23 mouse cellular contexts compared by ENCODE assay signal in genomic region chr9:97173230-97173951, GRCm38 (mm10).
DNase-seq lines count a peak whose midpoint lies in the region; ATAC-seq and TF ChIP-seq lines count a peak whose summit lies in the region.
"Had no signal": no experiment of that assay in that cellular context is flagged by ENCODE, and none has a peak within 500 bp of the region (broad histone marks: within the 10 kb centered on the region; RNA-seq: fewer than 3 reads in every experiment).

No protein-coding gene starts in this region.

- TF ChIP-seq RAD21 in CH12.LX (IDR thresholded peaks at IDR 0.05; ENCODE audit: low read depth, low read length), result no peak

- no peaks in the 10 kb centered on the region for H3K27me3 ChIP-seq in limb, embryonic 11.5 days (ENCODE audit: control insufficient read depth, insufficient read depth, low read length)
- no peaks in the 10 kb centered on the region for H3K27me3 ChIP-seq in limb, embryonic 10.5 days (ENCODE audit: low read depth, poor library complexity, severe bottlenecking)
- H3K27me3 ChIP-seq in CH12.LX (replicated peaks), result no peaks in the 10 kb centered on the region
- H3K27me3 ChIP-seq: embryonic facial prominence, embryonic 12.5 days; forebrain, embryonic 13.5 days; forebrain, embryonic 15.5 days; Patski had no signal

- no peak overlapping the region for H3K27ac ChIP-seq in limb, embryonic 11.5 days (replicated peaks; ENCODE audit: low read depth, low read length)
- H3K27ac ChIP-seq in limb, embryonic 10.5 days, result no peak overlapping the region
- no peak overlapping the region for H3K27ac ChIP-seq in CH12.LX (ENCODE audit: insufficient read depth, low read depth)
- H3K27ac ChIP-seq: embryonic facial prominence, embryonic 10.5 days; embryonic facial prominence, embryonic 12.5 days; forebrain, embryonic 13.5 days; forebrain, embryonic 15.5 days had no signal

- TF ChIP-seq CTCF in CH12.LX (conservative IDR thresholded peaks at IDR 0.05 in 1 of 2, IDR thresholded peaks at IDR 0.05 in 1 of 2; ENCODE audit: low read depth in 2 of 2, low read length in 2 of 2), result no peak

- TF ChIP-seq EP300 in CH12.LX (IDR thresholded peaks at IDR 0.05; ENCODE audit: low read length), result no peak

- no peaks in the 10 kb centered on the region for H3K9me3 ChIP-seq in limb, embryonic 11.5 days (ENCODE audit: control insufficient read depth, low read length)
- no peaks in the 10 kb centered on the region for H3K9me3 ChIP-seq in limb, embryonic 10.5 days (replicated peaks)
- no peaks in the 10 kb centered on the region for H3K9me3 ChIP-seq in CH12.LX (replicated peaks; ENCODE audit: low read length)
- H3K9me3 ChIP-seq: embryonic facial prominence, embryonic 10.5 days; embryonic facial prominence, embryonic 12.5 days; forebrain, embryonic 13.5 days; forebrain, embryonic 15.5 days had no signal

- H3K4me2 ChIP-seq in limb, embryonic 11.5 days (ENCODE audit: low read depth, severe bottlenecking), result no peak overlapping the region
- H3K4me2 ChIP-seq in CH12.LX (ENCODE audit: insufficient read depth, low read depth, poor library complexity, severe bottlenecking), result no peak overlapping the region
- H3K4me2 ChIP-seq: embryonic facial prominence, embryonic 12.5 days; forebrain, embryonic 13.5 days; forebrain, embryonic 15.5 days had no signal

- dilution Hi-C loops in CH12.LX (cut with MboI; ENCODE audit: extremely low pct_ligation_motif_present, extremely low pct_unique_long_range_greater_than_20kb, low sequenced_read_pairs), result no loop called here

- ATAC-seq in limb, embryonic 11.5 days (ENCODE audit: insufficient number of reproducible peaks, low FRiP score, low TSS enrichment, low read depth), result peak; percentile 21; the same call in 1 of the 2 replicates
- peak; percentile 28 for ATAC-seq in activated CD4-positive, CD25-positive, alpha-beta regulatory T cell, adult 4 months
- ATAC-seq: CD4-positive, CD25-positive, alpha-beta regulatory T cell, adult 4 months; forebrain, embryonic 13.5 days; forebrain, embryonic 15.5 days; forebrain, postnatal 0 days; Patski had no signal

- in situ Hi-C loops in CH12.LX (cut with MboI; ENCODE audit: low pct_ligation_motif_present, low pct_unique_long_range_greater_than_20kb, low sequenced_read_pairs), result no loop called here

- TF ChIP-seq POLR2A in CH12.LX (IDR thresholded peaks at IDR 0.05; ENCODE audit: low read depth, low read length), result no peak

- H3K4me3 ChIP-seq in limb, embryonic 11.5 days (ENCODE audit: low read depth, low read length), result no peak overlapping the region
- H3K4me3 ChIP-seq in limb, embryonic 10.5 days, result no peak overlapping the region
- no peak overlapping the region for H3K4me3 ChIP-seq in CH12.LX (replicated peaks in 1 of 3; ENCODE audit: low read depth in 2 of 3, low read length in 2 of 3, poor library complexity in 1 of 3)
- H3K4me3 ChIP-seq: embryonic facial prominence, embryonic 10.5 days; embryonic facial prominence, embryonic 12.5 days; forebrain, embryonic 13.5 days; forebrain, embryonic 15.5 days had no signal

- H3K9ac ChIP-seq in limb, embryonic 11.5 days (ENCODE audit: low read length), result no peak overlapping the region
- no peak overlapping the region for H3K9ac ChIP-seq in CH12.LX (ENCODE audit: insufficient read depth, low read depth)
- H3K9ac ChIP-seq: embryonic facial prominence, embryonic 12.5 days; forebrain, embryonic 13.5 days; forebrain, embryonic 15.5 days; forebrain, postnatal 0 days had no signal

- DNase-seq in limb, embryonic 11.5 days (ENCODE audit: low spot score), result no peak
- no peak for DNase-seq in limb, embryonic 10.5 days (ENCODE audit: low spot score)
- DNase-seq in 416B (ENCODE audit: low read depth) (peak; percentile 16), CH12.LX (ENCODE audit: extremely low read depth) (no peak)
- DNase-seq in kidney, postnatal 14 days, result no peak
- DNase-seq in adrenal gland, adult (ENCODE audit: inconsistent age in 2 of 2, low spot score in 1 of 2), result no peak
- DNase-seq: adrenal gland, adult 8-10 months; adrenal gland, postnatal 14 days; adrenal gland, postnatal 36 days; B cell, adult 2 months; cerebellum, adult 11-12 months; cerebellum, adult 2 months; cerebellum, adult 9-10 months; cerebellum, postnatal 10 days; cerebellum, postnatal 25 days; forebrain, postnatal 0 days had no signal

- 74% methylated on average over 5 of the region's 5 CpGs for WGBS in limb, embryonic 11.5 days
- 82% methylated on average over 5 of the region's 5 CpGs for WGBS in limb, embryonic 10.5 days

- no peaks in the 10 kb centered on the region for H3K36me3 ChIP-seq in limb, embryonic 11.5 days (ENCODE audit: control insufficient read depth, insufficient read depth, low read length)
- H3K36me3 ChIP-seq in limb, embryonic 10.5 days, result no peaks in the 10 kb centered on the region
- H3K36me3 ChIP-seq in CH12.LX (replicated peaks in 1 of 2; ENCODE audit: control insufficient read depth in 1 of 2, insufficient read depth in 1 of 2, low read length in 1 of 2), result no peaks in the 10 kb centered on the region
- H3K36me3 ChIP-seq: embryonic facial prominence, embryonic 10.5 days; embryonic facial prominence, embryonic 12.5 days; forebrain, embryonic 15.5 days had no signal

- H3K79me2 ChIP-seq in CH12.LX (replicated peaks; ENCODE audit: control insufficient read depth, extremely low read depth, insufficient read depth, poor library complexity, severe bottlenecking), result no peaks in the 10 kb centered on the region

- no peaks in the 10 kb centered on the region for H3K4me1 ChIP-seq in limb, embryonic 11.5 days (ENCODE audit: control insufficient read depth, insufficient read depth, low read length)
- no peaks in the 10 kb centered on the region for H3K4me1 ChIP-seq in limb, embryonic 10.5 days
- H3K4me1 ChIP-seq in CH12.LX (ENCODE audit: control insufficient read depth in 1 of 2, insufficient read depth in 2 of 2), result no peaks in the 10 kb centered on the region; a peak in 1 of 4 replicates
- H3K4me1 ChIP-seq: embryonic facial prominence, embryonic 10.5 days; embryonic facial prominence, embryonic 12.5 days; forebrain, embryonic 13.5 days; forebrain, embryonic 15.5 days had no signal

TF ChIP-seq in CH12.LX, 34 proteins besides CTCF, POLR2A, EP300 and RAD21:
- TF ChIP-seq ZKSCAN1 (IDR thresholded peaks at IDR 0.05; ENCODE audit: borderline replicate concordance, low read depth, low read length), result peak; percentile 85
- TF ChIP-seq ZMIZ1 (IDR thresholded peaks at IDR 0.05; ENCODE audit: low read depth, low read length), result no peak
